Mouse (Mus musculus): Measurements from ENCODE around the gene Lect2. TPM values are rescaled to one million over a fixed set of nuclear protein-coding genes. Genes with fewer than 3 reads are reported as not detected.

The Lect2 gene
- polyA plus RNA-seq, 1 experiment from 2014 or later: not detected

DNA sequence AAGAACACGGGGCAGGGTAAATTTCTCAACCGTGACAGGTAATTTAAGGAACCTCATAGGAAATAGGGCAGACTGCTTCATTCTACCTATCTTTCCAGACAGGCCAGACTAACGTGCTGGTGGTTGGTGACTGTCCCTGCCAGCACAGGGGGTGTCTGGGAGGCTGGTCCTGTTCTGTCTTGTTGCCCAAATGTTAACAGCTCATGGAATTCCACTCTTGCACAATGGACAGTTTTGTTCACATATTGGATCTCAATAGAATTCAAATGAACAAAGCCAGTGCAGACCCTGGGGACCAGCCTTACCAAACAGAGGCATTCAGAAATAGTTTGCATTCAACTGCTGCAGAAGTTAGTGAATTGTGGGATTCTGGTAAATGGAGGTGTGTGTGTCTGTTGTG is 3.3 kb downstream of the Lect2 start:
- no peaks in the 10 kb centered on the region for H3K9me3 ChIP-seq (ENCODE audit: control insufficient read depth, low read length)
- no peak overlapping the region for H3K4me3 ChIP-seq (replicated peaks; ENCODE audit: low read length)
- no peak overlapping the region for H3K9ac ChIP-seq
- H3K4me2 ChIP-seq (replicated peaks): no peak overlapping the region
- ATAC-seq (ENCODE audit: low FRiP score): no peak
- no peaks in the 10 kb centered on the region for H3K4me1 ChIP-seq (replicated peaks; ENCODE audit: control insufficient read depth, insufficient read depth, low read length)
- H3K36me3 ChIP-seq (replicated peaks; ENCODE audit: control insufficient read depth, insufficient read depth): no peaks in the 10 kb centered on the region
- H3K27ac ChIP-seq: no peak overlapping the region
- H3K27me3 ChIP-seq (ENCODE audit: control insufficient read depth, insufficient read depth, low read length): no peaks in the 10 kb centered on the region
- DNase-seq (ENCODE audit: low spot score): no peak
- WGBS: 40% methylated on average over 3 of the region's 3 CpGs

DNA sequence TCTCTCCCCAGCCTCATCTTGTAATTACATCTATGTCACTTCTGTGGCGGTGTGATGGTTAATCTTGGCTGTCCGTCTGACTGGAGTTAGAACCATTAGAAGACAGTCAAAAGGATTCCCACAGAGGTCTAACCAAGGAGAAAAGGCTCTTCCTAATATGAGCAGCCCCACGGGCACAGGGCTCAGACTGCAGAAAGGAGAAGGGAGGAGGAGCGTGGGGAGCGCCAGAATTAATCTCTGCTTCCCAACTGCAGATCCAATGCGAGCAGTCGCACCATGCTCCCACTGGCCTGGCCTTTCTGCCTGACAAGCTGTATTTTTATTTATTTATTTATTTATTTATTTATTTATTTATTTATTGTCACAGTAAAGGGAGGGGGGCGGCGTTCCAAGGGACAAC is 4.5 kb downstream of the Lect2 start:
- H3K36me3 ChIP-seq (replicated peaks; ENCODE audit: control insufficient read depth, insufficient read depth): no peaks in the 10 kb centered on the region
- DNase-seq (ENCODE audit: low spot score) (no peak), ATAC-seq (ENCODE audit: low FRiP score) (no peak)
- 61% methylated on average over 9 of the region's 9 CpGs for WGBS
- H3K27ac ChIP-seq: no peak overlapping the region
- H3K4me3 ChIP-seq (replicated peaks; ENCODE audit: low read length): no peak overlapping the region
- H3K9me3 ChIP-seq (ENCODE audit: control insufficient read depth, low read length): no peaks in the 10 kb centered on the region
- no peak overlapping the region for H3K4me2 ChIP-seq (replicated peaks)
- H3K27me3 ChIP-seq (ENCODE audit: control insufficient read depth, insufficient read depth, low read length): no peaks in the 10 kb centered on the region
- no peaks in the 10 kb centered on the region for H3K4me1 ChIP-seq (replicated peaks; ENCODE audit: control insufficient read depth, insufficient read depth, low read length)
- H3K9ac ChIP-seq: no peak overlapping the region

DNA sequence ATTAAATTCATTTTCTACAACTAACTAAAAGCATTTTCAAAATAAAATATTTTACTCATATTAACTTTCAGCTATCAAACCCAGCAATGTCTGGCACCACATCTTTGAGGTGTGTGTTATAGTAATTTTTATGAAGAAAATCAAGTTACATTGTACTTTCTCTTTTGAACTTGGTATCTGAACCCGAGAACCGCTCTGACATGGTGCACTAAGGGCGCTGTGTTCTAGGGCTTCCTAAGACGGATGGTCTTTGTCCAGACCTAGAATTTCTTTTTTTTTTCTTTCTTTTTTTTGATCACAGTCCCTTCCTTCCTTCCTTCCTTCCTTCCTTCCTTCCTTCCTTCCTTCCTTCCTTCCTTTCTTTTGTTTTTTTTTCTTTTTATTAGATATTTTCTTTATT is 8.5 kb downstream of the Lect2 start:
- ATAC-seq (ENCODE audit: low FRiP score): no peak
- Histone ChIP-seq H3K4me1 (replicated peaks; ENCODE audit: control insufficient read depth, insufficient read depth, low read length) (no peaks in the 10 kb centered on the region), H3K4me3 (replicated peaks; ENCODE audit: low read length) (no peak overlapping the region), H3K27ac (no peak overlapping the region), H3K36me3 (replicated peaks; ENCODE audit: control insufficient read depth, insufficient read depth) (no peaks in the 10 kb centered on the region), H3K27me3 (ENCODE audit: control insufficient read depth, insufficient read depth, low read length) (no peaks in the 10 kb centered on the region), H3K9me3 (ENCODE audit: control insufficient read depth, low read length) (peaks cover 4% of the 10 kb centered on the region; the same call in 1 of the 2 replicates), H3K9ac (no peak overlapping the region), H3K4me2 (replicated peaks) (no peak overlapping the region)
- 97% methylated on average over 4 of the region's 4 CpGs for WGBS
- no peak for DNase-seq (ENCODE audit: low spot score)

DNA sequence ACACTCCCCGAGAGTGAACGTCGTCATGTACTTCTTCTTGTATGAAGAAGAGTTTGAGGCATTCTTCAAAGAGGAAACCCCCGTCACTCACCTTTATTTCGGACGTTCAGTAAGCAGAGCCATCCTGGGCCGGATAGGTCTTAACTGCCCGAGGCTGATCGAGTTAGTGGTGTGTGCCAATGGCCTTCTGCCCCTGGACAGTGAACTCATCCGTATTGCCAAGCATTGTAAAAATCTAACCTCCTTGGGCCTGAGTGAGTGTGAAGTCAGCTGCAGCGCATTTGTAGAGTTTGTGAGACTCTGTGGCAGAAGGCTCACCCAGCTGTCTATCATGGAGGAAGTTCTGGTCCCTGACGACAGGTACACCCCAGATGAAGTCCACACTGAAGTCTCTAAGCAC is 11.3 kb downstream of the Lect2 start:
- ATAC-seq (ENCODE audit: low FRiP score): no peak
- 92% methylated on average over 12 of the region's 12 CpGs for WGBS
- H3K4me1 ChIP-seq (replicated peaks; ENCODE audit: control insufficient read depth, insufficient read depth, low read length): no peaks in the 10 kb centered on the region
- H3K36me3 ChIP-seq (replicated peaks; ENCODE audit: control insufficient read depth, insufficient read depth): no peaks in the 10 kb centered on the region
- no peak overlapping the region for H3K9ac ChIP-seq
- H3K4me2 ChIP-seq (replicated peaks): no peak overlapping the region
- no peaks in the 10 kb centered on the region for H3K27me3 ChIP-seq (ENCODE audit: control insufficient read depth, insufficient read depth, low read length)
- peaks cover 13% of the 10 kb centered on the region; the same call in 1 of the 2 replicates for H3K9me3 ChIP-seq (ENCODE audit: control insufficient read depth, low read length)
- H3K4me3 ChIP-seq (replicated peaks; ENCODE audit: low read length): no peak overlapping the region
- H3K27ac ChIP-seq: no peak overlapping the region
- no peak for DNase-seq (ENCODE audit: low spot score)

DNA sequence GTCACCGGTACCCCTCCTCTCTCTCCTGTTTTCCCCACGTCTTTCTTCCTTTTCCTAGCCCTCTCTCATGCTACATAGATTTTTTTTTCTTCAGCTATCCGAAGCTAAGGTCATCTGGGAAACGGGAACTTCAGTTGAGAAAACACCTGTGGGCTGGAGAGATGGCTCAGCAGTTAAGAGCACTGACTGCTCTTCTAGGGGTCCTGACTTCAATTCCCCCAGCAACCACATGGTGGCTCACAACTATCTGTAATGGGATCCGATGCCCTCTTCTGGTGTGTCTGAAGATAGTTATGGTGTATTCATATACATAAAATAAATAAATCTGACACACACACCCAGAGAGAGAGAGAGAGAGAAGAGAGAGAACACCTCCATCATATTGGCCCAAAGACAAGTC is 12.7 kb downstream of the Lect2 start:
- Histone ChIP-seq H3K27ac (no peak overlapping the region), H3K27me3 (ENCODE audit: control insufficient read depth, insufficient read depth, low read length) (no peaks in the 10 kb centered on the region)
- WGBS: 75% methylated on average over 5 of the region's 5 CpGs

DNA sequence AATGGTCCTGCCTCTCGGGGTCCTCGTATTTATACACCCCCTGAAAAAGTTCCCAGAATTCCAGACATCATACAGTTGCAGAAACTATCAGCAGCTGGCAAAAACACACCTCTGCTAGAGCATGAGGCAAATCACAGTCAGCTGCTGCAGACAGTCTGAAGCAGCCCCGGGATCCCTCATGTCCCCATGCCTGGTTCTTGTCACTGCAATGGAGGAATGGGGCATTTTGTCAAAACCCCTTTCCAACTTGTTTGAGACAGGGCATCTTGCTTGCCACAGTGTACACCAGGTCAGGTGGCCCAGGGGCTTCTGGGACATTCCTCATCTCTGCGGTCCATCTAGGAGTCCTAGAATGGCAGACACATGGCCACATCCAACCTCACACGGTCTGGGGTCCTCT is 13.4 kb downstream of the Lect2 start:
- Histone ChIP-seq H3K9ac (no peak overlapping the region), H3K4me1 (replicated peaks; ENCODE audit: control insufficient read depth, insufficient read depth, low read length) (no peaks in the 10 kb centered on the region), H3K4me2 (replicated peaks) (no peak overlapping the region), H3K36me3 (replicated peaks; ENCODE audit: control insufficient read depth, insufficient read depth) (no peaks in the 10 kb centered on the region), H3K4me3 (replicated peaks; ENCODE audit: low read length) (no peak overlapping the region), H3K27me3 (ENCODE audit: control insufficient read depth, insufficient read depth, low read length) (no peaks in the 10 kb centered on the region), H3K9me3 (ENCODE audit: control insufficient read depth, low read length) (peaks cover 13% of the 10 kb centered on the region; the same call in 1 of the 2 replicates), H3K27ac (no peak overlapping the region)
- DNase-seq (ENCODE audit: low spot score): no peak
- 91% methylated on average over 5 of the region's 5 CpGs for WGBS
- no peak for ATAC-seq (ENCODE audit: low FRiP score)

More for the DNA sequence above, 12.7 kb downstream of the Lect2 start:
- ATAC-seq (ENCODE audit: low FRiP score): no peak
- Histone ChIP-seq H3K4me2 (replicated peaks) (no peak overlapping the region), H3K4me1 (replicated peaks; ENCODE audit: control insufficient read depth, insufficient read depth, low read length) (no peaks in the 10 kb centered on the region), H3K36me3 (replicated peaks; ENCODE audit: control insufficient read depth, insufficient read depth) (no peaks in the 10 kb centered on the region), H3K9me3 (ENCODE audit: control insufficient read depth, low read length) (peaks cover 13% of the 10 kb centered on the region; the same call in 1 of the 2 replicates), H3K9ac (no peak overlapping the region), H3K4me3 (replicated peaks; ENCODE audit: low read length) (no peak overlapping the region)
- DNase-seq (ENCODE audit: low spot score): no peak

DNA sequence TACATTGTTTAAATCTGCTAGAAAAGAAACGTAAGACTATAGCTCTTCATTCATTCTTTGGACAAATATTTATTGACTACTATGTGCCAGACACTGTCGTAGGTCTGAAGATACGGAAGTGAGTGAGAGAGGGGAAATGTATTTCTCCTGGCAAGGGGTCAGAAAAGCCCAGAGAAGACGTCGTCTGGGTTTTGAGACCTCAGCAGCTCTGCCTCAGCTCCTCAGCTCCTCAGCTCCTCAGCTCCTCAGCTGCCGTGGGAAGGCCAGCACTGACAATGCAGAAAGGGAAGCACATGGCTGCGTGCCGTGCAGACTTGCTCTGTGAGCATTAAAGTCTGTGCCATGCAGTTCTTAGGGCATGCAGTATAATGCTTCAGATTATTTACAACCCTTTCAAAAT is 18.6 kb downstream of the Lect2 start:
- Histone ChIP-seq H3K4me1 (replicated peaks; ENCODE audit: control insufficient read depth, insufficient read depth, low read length) (no peaks in the 10 kb centered on the region), H3K9ac (no peak overlapping the region)
- WGBS: 67% methylated on average over 8 of the region's 8 CpGs

DNA sequence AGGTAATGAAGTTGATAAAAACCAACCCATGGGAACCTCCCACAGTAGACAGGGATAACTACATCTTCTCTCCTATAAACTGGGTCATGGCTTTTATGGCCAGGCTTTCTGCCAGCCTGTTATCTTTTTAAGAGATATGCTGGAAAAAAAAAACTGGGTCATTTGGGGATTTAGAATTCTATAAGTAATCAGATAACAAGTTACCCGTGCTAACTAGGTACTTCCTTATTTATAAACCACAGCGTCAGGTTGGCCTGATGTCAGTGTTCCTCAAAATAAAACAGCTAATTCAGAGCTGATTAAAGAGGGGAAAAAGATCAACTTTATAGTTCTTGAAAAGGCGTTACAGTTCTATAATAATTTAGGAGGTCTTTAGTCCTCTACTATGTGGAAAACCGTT is 19.3 kb downstream of the Lect2 start:
- Histone ChIP-seq H3K27me3 (ENCODE audit: control insufficient read depth, insufficient read depth, low read length) (no peaks in the 10 kb centered on the region), H3K36me3 (replicated peaks; ENCODE audit: control insufficient read depth, insufficient read depth) (no peaks in the 10 kb centered on the region), H3K4me2 (replicated peaks) (no peak overlapping the region), H3K4me1 (replicated peaks; ENCODE audit: control insufficient read depth, insufficient read depth, low read length) (no peaks in the 10 kb centered on the region), H3K9ac (no peak overlapping the region), H3K9me3 (ENCODE audit: control insufficient read depth, low read length) (peaks cover under 1% of the 10 kb centered on the region; the same call in 1 of the 2 replicates), H3K27ac (no peak overlapping the region), H3K4me3 (replicated peaks; ENCODE audit: low read length) (no peak overlapping the region)
- ATAC-seq (ENCODE audit: low FRiP score) (no peak), DNase-seq (ENCODE audit: low spot score) (no peak)
- 92% methylated on average over 4 of the region's 4 CpGs for WGBS

More for the DNA sequence above, 18.6 kb downstream of the Lect2 start:
- ATAC-seq (ENCODE audit: low FRiP score): no peak
- Histone ChIP-seq H3K4me3 (replicated peaks; ENCODE audit: low read length) (no peak overlapping the region), H3K27ac (no peak overlapping the region), H3K36me3 (replicated peaks; ENCODE audit: control insufficient read depth, insufficient read depth) (no peaks in the 10 kb centered on the region), H3K9me3 (ENCODE audit: control insufficient read depth, low read length) (peaks cover 7% of the 10 kb centered on the region; the same call in 1 of the 2 replicates), H3K4me2 (replicated peaks) (no peak overlapping the region), H3K27me3 (ENCODE audit: control insufficient read depth, insufficient read depth, low read length) (no peaks in the 10 kb centered on the region)
- DNase-seq (ENCODE audit: low spot score): no peak

DNA sequence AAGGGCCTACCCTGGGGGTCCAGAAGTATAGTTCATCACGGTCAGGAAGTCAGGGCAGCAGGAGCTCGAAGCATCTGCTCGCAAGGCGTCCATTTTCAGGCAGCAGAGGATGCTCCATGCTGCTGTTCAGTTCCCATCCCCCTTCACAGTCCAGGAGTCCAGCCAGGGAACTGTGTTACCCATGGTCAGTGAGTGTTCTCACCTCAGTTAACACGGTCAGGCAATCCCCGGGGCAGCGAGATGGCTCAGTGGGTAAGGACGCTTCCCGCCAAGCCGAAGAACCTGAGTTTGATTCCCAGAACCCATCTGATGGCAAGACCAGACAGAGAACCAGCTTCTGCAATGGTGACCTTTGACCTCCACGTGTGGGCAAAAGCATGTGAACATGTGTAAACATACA is 20.0 kb downstream of the Lect2 start:
- DNase-seq (ENCODE audit: low spot score) (no peak), ATAC-seq (ENCODE audit: low FRiP score) (no peak)
- WGBS: 90% methylated on average over 11 of the region's 11 CpGs
- H3K4me3 ChIP-seq (replicated peaks; ENCODE audit: low read length): no peak overlapping the region
- H3K27me3 ChIP-seq (ENCODE audit: control insufficient read depth, insufficient read depth, low read length): no peaks in the 10 kb centered on the region
- no peaks in the 10 kb centered on the region for H3K9me3 ChIP-seq (ENCODE audit: control insufficient read depth, low read length)
- H3K4me1 ChIP-seq (replicated peaks; ENCODE audit: control insufficient read depth, insufficient read depth, low read length): no peaks in the 10 kb centered on the region
- H3K27ac ChIP-seq: no peak overlapping the region
- no peaks in the 10 kb centered on the region for H3K36me3 ChIP-seq (replicated peaks; ENCODE audit: control insufficient read depth, insufficient read depth)
- no peak overlapping the region for H3K4me2 ChIP-seq (replicated peaks)
- H3K9ac ChIP-seq: no peak overlapping the region

DNA sequence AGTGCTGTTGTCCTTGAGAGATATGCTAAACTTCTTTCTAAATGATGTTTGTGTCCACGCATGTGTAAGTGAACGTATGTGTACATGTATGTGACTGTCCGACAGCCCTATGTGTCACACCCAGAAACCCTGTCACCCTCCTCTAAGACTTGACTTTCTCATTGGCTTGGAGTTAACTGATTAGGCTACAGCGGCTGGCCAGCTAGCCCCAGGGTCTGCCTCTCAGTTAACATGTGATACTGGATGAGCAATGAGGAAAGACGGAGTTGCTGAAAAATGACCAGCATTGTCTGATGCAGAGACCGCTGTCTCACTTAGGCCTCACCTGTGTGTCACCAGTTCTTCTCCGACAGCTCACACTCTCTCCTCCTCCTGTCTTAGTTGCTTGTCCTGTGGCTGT is 20.5 kb downstream of the Lect2 start:
- H3K4me1 ChIP-seq (replicated peaks; ENCODE audit: control insufficient read depth, insufficient read depth, low read length): no peaks in the 10 kb centered on the region
- WGBS: 95% methylated on average over 7 of the region's 7 CpGs

More for the DNA sequence above, 20.5 kb downstream of the Lect2 start:
- no peak overlapping the region for H3K4me2 ChIP-seq (replicated peaks)
- no peak for ATAC-seq (ENCODE audit: low FRiP score)
- no peaks in the 10 kb centered on the region for H3K9me3 ChIP-seq (ENCODE audit: control insufficient read depth, low read length)
- H3K4me3 ChIP-seq (replicated peaks; ENCODE audit: low read length): no peak overlapping the region
- no peak for DNase-seq (ENCODE audit: low spot score)
- no peaks in the 10 kb centered on the region for H3K27me3 ChIP-seq (ENCODE audit: control insufficient read depth, insufficient read depth, low read length)
- no peak overlapping the region for H3K27ac ChIP-seq
- H3K9ac ChIP-seq: no peak overlapping the region
- H3K36me3 ChIP-seq (replicated peaks; ENCODE audit: control insufficient read depth, insufficient read depth): no peaks in the 10 kb centered on the region

Data from hindbrain, embryonic 14.5 days (tissue).